Mouse (Mus musculus) fat pad, adult 2 months (tissue): ENCODE results near the gene Ankmy1.

Experiments
- DNase-seq: peaks from one replicate; pipeline ENCODE4 v3.0.0-alpha.2; 2011; ENCODE audit warnings: low read depth, low spot score; ENCODE audit errors: extremely low read depth

The Ankmy1 gene

DNA sequence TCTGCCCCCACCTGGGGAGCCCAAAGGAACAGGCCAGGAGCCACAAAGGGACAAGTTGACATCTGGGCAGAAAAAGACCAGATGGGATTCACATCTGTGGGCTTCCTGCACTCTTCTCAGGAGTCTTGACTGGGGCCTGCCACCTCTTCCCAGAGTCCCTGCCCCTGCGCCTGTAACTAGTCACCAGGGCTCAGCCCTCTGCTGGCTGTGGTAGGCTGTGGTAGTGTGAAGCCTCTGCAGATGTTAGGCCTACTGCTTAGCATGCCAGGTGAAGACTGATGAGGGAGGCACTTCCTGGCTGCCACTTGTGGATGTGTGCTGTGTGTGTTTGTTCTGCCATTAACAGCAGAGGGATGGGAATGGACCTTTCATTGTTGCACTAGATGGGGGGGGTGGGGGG is 9.6 kb upstream of the Ankmy1 start:
- no peak for DNase-seq

GRCm38 (mm10) chr1:92911721-92912138 is 9.0 kb upstream of the Ankmy1 start:
- no peak for DNase-seq

- no peak for DNase-seq
These were observed 8.4 kb upstream of the Ankmy1 start for GRCm38 (mm10) chr1:92910925-92911720.

DNA sequence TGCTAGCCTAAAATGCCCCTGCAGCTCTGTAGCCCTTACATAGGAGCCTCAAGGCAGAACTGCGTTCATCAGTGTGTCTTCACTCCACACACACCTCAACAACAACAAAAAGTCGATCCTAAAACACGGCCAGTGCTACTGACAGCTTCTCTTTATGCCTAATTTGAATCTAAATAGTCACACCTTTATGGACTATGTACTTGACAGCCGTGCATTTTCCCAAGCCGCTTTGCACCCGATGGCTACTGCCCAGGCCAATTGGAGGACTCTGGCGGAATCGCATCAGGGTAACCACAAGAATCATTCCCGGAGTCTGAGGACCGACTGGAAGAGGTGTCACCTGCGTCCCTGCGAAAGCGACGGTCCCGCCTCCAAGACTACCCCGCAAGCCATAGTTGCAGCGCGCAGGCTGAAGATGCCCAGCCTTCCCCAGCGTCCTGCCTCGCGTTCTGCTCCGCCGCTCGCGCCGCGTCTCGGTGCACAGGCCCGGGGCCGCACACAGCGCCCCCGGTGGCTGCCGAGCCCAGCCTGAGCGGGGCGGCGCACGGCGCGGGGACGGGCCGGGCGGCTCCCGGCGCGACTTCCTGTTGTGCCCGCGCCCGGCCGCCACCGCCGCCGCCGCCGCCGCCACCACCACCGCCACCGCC is 7.7 kb upstream of the Ankmy1 start, which contains the start of gene Rnpepl1:
Gene Rnpepl1 (plus strand): TSS at position 545 of the 647 bp plus-strand sequence.
- DNase-seq: no peak

DNA sequence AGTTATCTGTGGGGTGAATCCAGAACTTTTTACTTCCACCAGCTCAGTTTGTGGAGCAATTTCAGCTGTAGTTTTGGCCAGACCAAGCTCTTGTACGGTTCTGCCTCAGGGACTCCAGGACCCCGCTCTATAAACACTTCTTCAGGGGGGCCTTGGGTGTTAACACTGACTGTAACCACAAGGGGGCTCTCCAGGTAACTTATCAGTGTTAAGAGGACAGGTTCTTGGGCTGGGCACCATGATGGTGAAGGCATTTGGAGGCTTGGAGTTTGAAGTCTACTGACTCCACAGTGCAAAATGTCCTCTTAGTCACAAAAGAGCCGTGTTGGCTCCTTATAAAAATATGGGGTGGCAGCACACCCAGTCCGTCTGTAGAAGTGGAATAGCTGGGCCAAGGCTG is 6.4 kb upstream of the Ankmy1 start:
- DNase-seq: no peak

GRCm38 (mm10) chr1:92908664-92909063 is 6.0 kb upstream of the Ankmy1 start:
- no peak for DNase-seq

DNA sequence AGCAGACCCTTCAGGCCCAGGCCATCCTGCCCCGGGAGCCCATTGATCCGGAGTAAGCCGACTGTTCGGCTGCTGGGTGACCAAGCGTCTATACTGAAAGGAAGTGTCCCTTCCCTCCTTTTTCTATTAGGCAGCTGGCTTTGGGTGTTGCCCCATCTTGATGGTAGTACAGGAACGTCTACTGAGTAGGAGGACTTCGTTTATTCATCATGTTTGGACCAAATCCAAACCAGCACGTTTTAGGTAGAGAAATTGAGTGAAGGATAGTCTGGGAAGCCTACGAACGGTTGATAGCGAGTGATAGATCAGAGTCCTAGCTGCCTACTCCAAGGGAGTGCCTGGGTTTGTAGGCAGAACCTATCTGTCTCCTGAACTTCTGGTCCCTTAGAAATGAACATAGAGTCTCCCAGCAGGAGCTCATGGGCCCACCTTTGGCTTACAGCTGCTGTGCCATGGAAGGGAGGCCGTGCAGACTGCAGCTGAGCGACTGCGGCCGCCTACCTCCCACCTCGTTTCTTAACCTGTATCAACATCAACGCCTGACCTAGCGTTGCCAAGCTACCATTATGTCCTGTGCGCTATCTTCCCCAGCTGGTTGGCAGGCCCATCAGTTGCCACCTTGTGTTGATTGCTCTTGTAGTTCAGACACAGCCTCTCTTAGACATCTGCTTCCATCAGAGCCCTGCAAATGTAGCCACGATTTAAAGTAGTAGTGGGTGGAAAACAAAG is 5.1 kb upstream of the Ankmy1 start:
- DNase-seq: no peak

GRCm38 (mm10) chr1:92906779-92907631 is 4.3 kb upstream of the Ankmy1 start, which contains the start of gene Dusp28:
TSS of gene Dusp28 (plus strand) at chr1:92906981.
- DNase-seq: no peak

DNA sequence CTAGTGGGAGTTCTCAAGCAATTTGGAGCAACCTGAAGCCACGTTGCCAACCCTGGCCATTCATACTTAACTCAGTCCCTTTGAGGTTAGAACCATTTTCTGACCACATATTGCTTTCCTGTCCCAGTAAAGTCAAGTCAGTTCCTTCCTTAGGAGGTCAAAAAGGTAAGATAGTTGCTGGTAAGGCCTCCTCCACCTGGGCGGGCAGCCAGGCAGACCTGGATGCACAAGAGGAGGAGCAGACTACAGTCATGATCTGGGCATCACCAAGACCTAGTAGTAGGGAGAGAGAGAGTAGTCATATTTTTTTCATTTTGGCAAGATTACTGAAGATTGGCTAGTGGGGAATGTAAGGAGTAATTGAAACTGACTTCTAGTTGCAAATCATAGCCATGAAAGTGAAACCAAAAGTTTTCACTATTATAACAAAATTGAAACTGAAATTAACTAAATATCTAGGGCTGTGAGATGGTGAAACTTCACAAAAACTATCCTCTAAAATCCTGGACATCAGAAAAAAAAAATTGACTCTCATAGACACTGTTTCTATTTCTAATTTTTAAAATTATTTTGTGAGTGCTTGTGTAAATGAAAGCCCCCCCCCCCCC is 3.1 kb upstream of the Ankmy1 start:
- no peak for DNase-seq

DNA sequence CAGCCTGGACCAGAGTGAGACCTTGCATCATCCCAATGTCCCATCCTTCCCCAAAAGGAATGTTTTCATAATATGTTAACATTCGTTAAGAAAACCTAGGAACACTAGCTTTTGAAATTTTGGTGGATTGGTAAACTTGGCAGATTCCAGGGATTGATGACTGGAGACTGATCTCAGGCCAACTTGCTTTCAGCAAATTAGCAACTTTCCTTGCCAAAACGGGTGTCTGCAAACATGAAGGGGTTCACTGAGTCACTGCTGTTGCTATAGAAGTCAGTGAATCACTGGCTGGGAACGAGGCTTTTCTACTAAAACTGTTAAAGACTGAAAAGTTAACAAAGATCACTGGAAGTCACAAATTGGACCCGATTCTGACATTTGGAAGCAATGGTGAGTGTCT is 921 bp upstream of the Ankmy1 start:
- no peak for DNase-seq

DNA sequence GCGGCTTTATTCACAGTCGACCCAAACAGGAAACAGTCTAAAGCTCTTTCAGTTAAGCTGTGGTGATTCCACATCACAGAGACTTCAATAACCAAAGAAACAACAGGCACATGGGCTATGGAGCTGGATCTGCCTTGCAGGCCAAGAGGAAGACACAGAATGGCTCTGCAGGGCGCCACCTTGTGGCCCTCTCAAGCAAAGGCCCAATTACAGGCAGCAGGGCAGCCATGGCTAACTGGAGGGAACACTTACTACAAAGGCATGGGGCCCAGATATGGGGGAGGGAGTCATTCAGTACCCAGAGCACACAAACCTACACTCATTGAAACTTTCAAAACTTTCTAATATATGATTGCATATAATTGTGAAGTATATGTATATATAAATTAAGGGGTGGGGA is 7.6 kb downstream of the Ankmy1 start:
- no peak for DNase-seq

DNA sequence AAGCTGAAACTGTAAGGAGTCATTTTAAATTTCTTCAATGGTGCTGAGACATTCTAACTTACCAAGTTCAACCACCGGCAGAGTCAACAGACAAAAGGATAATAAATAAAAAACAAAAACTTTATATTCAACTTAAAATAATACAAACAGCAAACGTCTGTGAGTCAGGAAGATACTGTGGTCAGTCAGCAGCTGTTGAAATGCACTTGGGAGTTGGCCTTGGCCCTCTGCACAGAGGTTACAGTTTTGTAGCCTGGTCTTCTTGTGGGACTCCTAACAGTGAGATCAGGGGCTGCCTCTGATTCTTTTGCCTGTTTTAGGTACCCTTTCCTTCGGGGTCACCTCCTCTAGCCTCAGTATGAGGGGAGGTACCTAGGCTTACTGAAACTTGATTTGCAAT is 8.8 kb downstream of the Ankmy1 start:
- DNase-seq: no peak

- no peak for DNase-seq
These were observed 9.9 kb downstream of the Ankmy1 start for GRCm38 (mm10) chr1:92892791-92893190.

- DNase-seq: no peak
These were observed 13.6 kb downstream of the Ankmy1 start for GRCm38 (mm10) chr1:92888901-92889655.

DNA sequence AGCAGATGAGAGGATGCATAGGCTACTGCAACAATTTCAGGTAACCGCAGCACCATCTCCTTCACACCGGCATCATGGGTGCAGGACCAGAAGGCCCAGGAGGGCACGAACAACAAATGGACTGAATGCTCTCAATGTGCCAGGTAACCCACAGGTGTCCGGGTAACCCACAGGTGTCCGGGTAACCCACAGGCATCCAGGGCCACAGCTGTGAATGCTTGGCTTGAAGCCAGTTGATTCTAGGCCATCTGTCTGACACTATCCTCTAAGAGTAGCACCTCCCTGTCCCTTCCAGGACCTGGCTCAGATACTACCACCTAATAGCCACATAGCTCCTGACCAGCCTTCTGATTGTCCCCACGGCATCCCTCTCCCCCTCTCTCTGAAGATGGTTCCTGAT is 20.7 kb downstream of the Ankmy1 start:
- no peak for DNase-seq

DNA sequence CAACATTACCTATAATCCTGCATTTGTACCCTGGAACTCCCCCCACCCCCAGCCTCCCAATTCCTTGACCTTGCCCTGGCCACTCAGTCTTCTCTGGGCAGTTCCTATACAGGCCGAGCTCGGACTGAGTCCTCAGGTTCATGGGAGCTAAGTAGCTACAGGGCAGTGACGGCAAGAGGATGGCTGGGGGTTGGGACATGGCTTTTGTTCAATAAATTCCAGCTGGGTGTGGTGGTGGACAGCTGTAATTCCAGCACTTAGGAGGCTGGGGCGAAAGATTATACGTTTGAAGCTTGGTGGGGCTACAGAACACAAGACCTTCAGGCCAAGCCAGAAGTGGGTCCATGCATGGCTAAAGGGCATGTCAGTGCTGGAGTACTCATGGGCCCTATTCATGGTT is 22.6 kb downstream of the Ankmy1 start:
- no peak for DNase-seq

- no peak for DNase-seq
These were observed 23.4 kb downstream of the Ankmy1 start for GRCm38 (mm10) chr1:92879266-92879665.

- DNase-seq: no peak
These were observed 24.5 kb downstream of the Ankmy1 start for GRCm38 (mm10) chr1:92878066-92878741.

DNA sequence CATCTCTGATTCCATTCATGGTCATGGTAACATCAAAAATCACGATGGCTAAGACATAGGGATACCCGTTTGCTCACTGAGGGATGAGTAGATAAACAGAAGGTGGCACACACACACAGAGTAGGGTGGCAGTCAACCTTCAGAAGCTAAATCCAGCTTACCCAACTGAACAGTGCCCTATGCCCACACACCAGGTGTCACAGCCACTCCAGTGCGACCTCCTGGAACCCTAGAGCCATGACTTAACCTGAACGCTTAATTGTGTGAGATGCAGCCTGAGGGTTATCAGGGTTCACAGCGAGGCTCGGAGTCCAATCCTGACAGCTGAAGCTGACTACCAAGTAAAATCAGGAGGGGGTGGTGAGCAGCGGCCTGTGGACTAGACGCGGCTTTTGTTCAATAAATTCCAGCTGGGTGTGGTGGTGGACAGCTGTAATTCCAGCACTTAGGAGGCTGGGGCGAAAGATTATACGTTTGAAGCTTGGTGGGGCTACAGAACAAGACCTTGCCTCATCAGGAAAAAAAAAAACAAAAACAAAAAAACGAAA is 25.2 kb downstream of the Ankmy1 start:
- DNase-seq: no peak
